8 mouse cellular contexts compared by ENCODE assay signal in genomic region chr8:3279721-3280077, GRCm38 (mm10). TPM values are rescaled to one million over a fixed set of nuclear protein-coding genes. Genes with fewer than 3 reads are reported as not detected.
DNase-seq lines count a peak whose midpoint lies in the region; ATAC-seq and TF ChIP-seq lines count a peak whose summit lies in the region.

No protein-coding gene starts in this region.

- no peak for ATAC-seq in limb, embryonic 14.5 days (ENCODE audit: low FRiP score, low read depth)
- ATAC-seq in stomach, embryonic 16.5 days (ENCODE audit: insufficient read depth, low FRiP score) = no peak; the same call in 1 of the 2 replicates

- WGBS in heart, adult 2 months = 5% methylated on average over 18 of the region's 18 CpGs
- 2% methylated on average over 15 of the region's 18 CpGs for WGBS in limb, embryonic 14.5 days
- WGBS in stomach, embryonic 16.5 days = 1% methylated on average over 15 of the region's 18 CpGs

- H3K27me3 ChIP-seq in heart, adult 2 months (ENCODE audit: control insufficient read depth, insufficient read depth, low read length) = no peaks in the 10 kb centered on the region
- H3K27me3 ChIP-seq in limb, embryonic 14.5 days (ENCODE audit: control insufficient read depth, insufficient read depth, low read length) = no peaks in the 10 kb centered on the region
- no peaks in the 10 kb centered on the region for H3K27me3 ChIP-seq in stomach, embryonic 16.5 days (ENCODE audit: control insufficient read depth, insufficient read depth, low read length)

- H3K27ac ChIP-seq in heart, adult 2 months = peak overlapping the region; percentile 98
- H3K27ac ChIP-seq in limb, embryonic 14.5 days (replicated peaks; ENCODE audit: low read depth, low read length) = no peak overlapping the region
- H3K27ac ChIP-seq in stomach, embryonic 16.5 days (ENCODE audit: low read length) = 0 out of 2 replicates have a peak overlapping the region, but pooled peaks have one; percentile 26

- no peak for TF ChIP-seq EP300 in heart, adult 2 months (IDR thresholded peaks at IDR 0.05; ENCODE audit: insufficient read depth, low read depth, low read length)

- no peak for DNase-seq in heart, adult 2 months
- no peak for DNase-seq in heart, adult 9 months (ENCODE audit: low spot score in 2 of 2)
- DNase-seq in thymus, postnatal 10 days (ENCODE audit: low spot score in 2 of 2) = peak; percentile 11 to 44
- no peak for DNase-seq in thymus, postnatal 0 days (ENCODE audit: low spot score)
- DNase-seq in limb, embryonic 14.5 days (ENCODE audit: low spot score) = no peak
- DNase-seq in adrenal gland, postnatal 4 days (ENCODE audit: low spot score in 2 of 2) = no peak
- DNase-seq in kidney, postnatal 4 days = no peak

- peak overlapping the region; percentile 99; the same call in 1 of the 2 replicates for H3K9ac ChIP-seq in heart, adult 2 months (ENCODE audit: low read depth, low read length)
- peak overlapping the region; percentile 95 for H3K9ac ChIP-seq in limb, embryonic 14.5 days (ENCODE audit: low read depth, low read length, severe bottlenecking)
- peak overlapping the region; percentile 94 for H3K9ac ChIP-seq in stomach, embryonic 16.5 days (ENCODE audit: low read length)

- no peak for TF ChIP-seq CTCF in heart, adult 2 months (IDR thresholded peaks at IDR 0.05)

- no peaks in the 10 kb centered on the region for H3K9me3 ChIP-seq in limb, embryonic 14.5 days (ENCODE audit: control insufficient read depth, low read length)
- H3K9me3 ChIP-seq in stomach, embryonic 16.5 days (replicated peaks; ENCODE audit: control insufficient read depth, low read length) = no peaks in the 10 kb centered on the region

- peaks cover 10% of the 10 kb centered on the region for H3K36me3 ChIP-seq in heart, adult 2 months (ENCODE audit: control insufficient read depth, insufficient read depth, low read length)
- no peaks in the 10 kb centered on the region for H3K36me3 ChIP-seq in limb, embryonic 14.5 days (ENCODE audit: control insufficient read depth, insufficient read depth, low read length)
- no peaks in the 10 kb centered on the region for H3K36me3 ChIP-seq in stomach, embryonic 16.5 days (ENCODE audit: control insufficient read depth, insufficient read depth, low read length)

- peak overlapping the region; percentile 94 for H3K4me3 ChIP-seq in heart, adult 2 months
- peak overlapping the region; percentile 95 for H3K4me3 ChIP-seq in limb, embryonic 14.5 days (replicated peaks; ENCODE audit: low read length)
- peak overlapping the region; percentile 80 for H3K4me3 ChIP-seq in stomach, embryonic 16.5 days (replicated peaks; ENCODE audit: low read length)

- peaks cover 5% of the 10 kb centered on the region for H3K4me1 ChIP-seq in heart, adult 2 months (ENCODE audit: control insufficient read depth, insufficient read depth, low read length)
- peaks cover 16% of the 10 kb centered on the region for H3K4me1 ChIP-seq in limb, embryonic 14.5 days (ENCODE audit: control insufficient read depth, insufficient read depth, low read length)
- H3K4me1 ChIP-seq in stomach, embryonic 16.5 days (ENCODE audit: control insufficient read depth, insufficient read depth, low read length) = peaks cover 12% of the 10 kb centered on the region

- H3K4me2 ChIP-seq in limb, embryonic 14.5 days (replicated peaks; ENCODE audit: low read depth, low read length, severe bottlenecking) = peak overlapping the region; percentile 81
- H3K4me2 ChIP-seq in stomach, embryonic 16.5 days (ENCODE audit: low read depth, low read length) = peak overlapping the region; percentile 91

- H3K79me2 ChIP-seq in heart, adult 2 months (replicated peaks; ENCODE audit: control insufficient read depth, insufficient read depth, low read length) = peaks cover 12% of the 10 kb centered on the region

- intact Hi-C loops in heart, adult 2 months (cut with DNase I) = loop anchor here (1.0 to 5.0 kb wide), 4 partner anchors 42 to 238 kb away; partner anchors contain the start of gene Pnpla6

- TF ChIP-seq POLR2A in heart, adult 2 months (IDR thresholded peaks at IDR 0.05; ENCODE audit: insufficient read depth, low read depth, low read length) = no peak
- no peak for TF ChIP-seq POLR2A in limb, embryonic 14.5 days (IDR thresholded peaks at IDR 0.05; ENCODE audit: borderline replicate concordance, extremely low read depth, insufficient read depth, insufficient read length)

RNA-seq across cellular contexts. Expression of gene Insr, which starts 0.3 kb away (rescaled TPM):
- total RNA-seq in heart, adult 2 months (2021) = 100 to 1,000 TPM; 112 to 145 TPM
- polyA plus RNA-seq in heart, adult 2 months (2012; rRNA removed) = 24.6 and 42.3 TPM in 2 replicates
- 17.3 and 24.4 TPM in 2 replicates for polyA plus RNA-seq in thymus, postnatal 0 days (2015; fragmentation: Nextera tagmentation; extraction: Ambion mirVana)
- polyA plus RNA-seq in limb, embryonic 14.5 days (2012; rRNA removed) = 12.2 and 13.3 TPM in 2 replicates
- 32.7 and 37.6 TPM in 2 replicates for polyA plus RNA-seq in limb, embryonic 14.5 days (2014; fragmentation: Nextera tagmentation; extraction: Ambion mirVana)
- polyA plus RNA-seq in stomach, embryonic 16.5 days (2015; fragmentation: Nextera tagmentation; extraction: Ambion mirVana) = 26.6 and 31.4 TPM in 2 replicates
- total RNA-seq in adrenal gland, postnatal 4 days (2021) = 100 to 1,000 TPM; 111 to 112 TPM

Comparison
In these comparisons a context has a peak if more than half of its experiments do, and no peak if none do; other contexts are left out.
1. DNase-seq: peak in thymus, postnatal 10 days (2 of 2); none in heart, adult 2 months (0 of 2), heart, adult 9 months (0 of 2), thymus, postnatal 0 days (single experiment), limb, embryonic 14.5 days (single experiment), adrenal gland, postnatal 4 days (0 of 2) and kidney, postnatal 4 days (0 of 2).
2. Peak in every context shown above with its lines, with median percentiles within 50 percentile points of each other: H3K4me3 ChIP-seq and H3K9ac ChIP-seq.